ENCODE assay signal across 24 mouse cellular contexts in the genomic region with DNA sequence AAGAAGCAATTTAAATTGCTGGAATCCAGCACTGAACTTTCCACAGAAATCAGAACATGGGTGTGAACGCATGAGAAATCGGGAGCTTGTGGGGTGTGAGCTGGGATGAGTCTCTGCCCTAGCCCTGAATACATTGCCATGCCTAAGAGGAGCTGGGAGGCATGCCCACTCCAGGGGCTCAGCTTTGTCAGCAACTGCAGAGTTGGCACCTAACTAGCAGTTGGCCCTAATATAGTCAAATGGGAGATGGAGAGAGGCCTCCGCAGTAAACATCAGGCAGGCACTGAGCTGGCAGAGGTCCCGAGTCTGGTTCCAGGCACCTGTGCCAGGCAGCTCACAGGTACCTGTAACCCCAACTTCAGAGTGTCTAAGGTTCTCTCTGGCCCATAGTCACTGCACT.
DNase-seq lines count a peak whose midpoint lies in the region; ATAC-seq and TF ChIP-seq lines count a peak whose summit lies in the region.
"Had no signal": no experiment of that assay in that cellular context is flagged by ENCODE, and none has a peak within 500 bp of the region (broad histone marks: within the 10 kb centered on the region; RNA-seq: fewer than 3 reads in every experiment).

No protein-coding gene starts in this region.

- DNase-seq in hindbrain, postnatal 0 days (ENCODE audit: low spot score), result peak; percentile 53
- no peak for DNase-seq in hindbrain, embryonic 11.5 days (ENCODE audit: low spot score)
- DNase-seq in midbrain, postnatal 0 days (ENCODE audit: low spot score), result peak; percentile 39
- no peak for DNase-seq in midbrain, embryonic 14.5 days
- DNase-seq: adrenal gland, postnatal 14 days; cerebellum, adult 18-20 months; gastrocnemius, postnatal 14 days; kidney, adult 8-10 months; kidney, postnatal 4 days; liver, postnatal 0 days; lung, postnatal 36 days; retina, postnatal 1 day; thymus, adult 2 months; thymus, postnatal 36 days had no signal

- no peaks in the 10 kb centered on the region for H3K36me3 ChIP-seq in forebrain, embryonic 16.5 days (ENCODE audit: control insufficient read depth, insufficient read depth)
- no peaks in the 10 kb centered on the region for H3K36me3 ChIP-seq in forebrain, embryonic 12.5 days (replicated peaks)
- no peaks in the 10 kb centered on the region for H3K36me3 ChIP-seq in hindbrain, postnatal 0 days (ENCODE audit: insufficient read depth, low read length)
- no peaks in the 10 kb centered on the region for H3K36me3 ChIP-seq in hindbrain, embryonic 11.5 days (ENCODE audit: control insufficient read depth, insufficient read depth, low read length)
- no peaks in the 10 kb centered on the region for H3K36me3 ChIP-seq in midbrain, postnatal 0 days (ENCODE audit: insufficient read depth, low read length)
- H3K36me3 ChIP-seq in midbrain, embryonic 14.5 days (ENCODE audit: control insufficient read depth, insufficient read depth, low read length), result no peaks in the 10 kb centered on the region
- H3K36me3 ChIP-seq: liver, embryonic 12.5 days; neural tube, embryonic 15.5 days had no signal

- H3K4me2 ChIP-seq in forebrain, embryonic 16.5 days (ENCODE audit: low read length), result no peak overlapping the region
- H3K4me2 ChIP-seq in forebrain, embryonic 12.5 days, result no peak overlapping the region
- H3K4me2 ChIP-seq in hindbrain, postnatal 0 days (ENCODE audit: low read depth, low read length), result no peak overlapping the region
- H3K4me2 ChIP-seq in hindbrain, embryonic 11.5 days (replicated peaks; ENCODE audit: low read depth, low read length), result no peak overlapping the region
- H3K4me2 ChIP-seq in midbrain, postnatal 0 days (ENCODE audit: low read depth, low read length, poor library complexity, severe bottlenecking), result no peak overlapping the region
- H3K4me2 ChIP-seq in midbrain, embryonic 14.5 days (ENCODE audit: low read length), result no peak overlapping the region
- H3K4me2 ChIP-seq: heart, embryonic 11.5 days; liver, embryonic 12.5 days; midbrain, embryonic 11.5 days; neural tube, embryonic 15.5 days had no signal

- 0 out of 2 replicates have a peak, but pooled peaks have one; percentile 49 for ATAC-seq in forebrain, embryonic 16.5 days
- no peak for ATAC-seq in forebrain, embryonic 12.5 days (ENCODE audit: low FRiP score)
- ATAC-seq in hindbrain, postnatal 0 days, result 0 out of 2 replicates have a peak, but pooled peaks have one; percentile 38
- ATAC-seq in hindbrain, embryonic 11.5 days (ENCODE audit: low FRiP score), result no peak
- no peak for ATAC-seq in midbrain, postnatal 0 days (ENCODE audit: low FRiP score)
- ATAC-seq in midbrain, embryonic 14.5 days (ENCODE audit: low FRiP score, low TSS enrichment), result no peak
- ATAC-seq: CD4-positive, CD25-positive, alpha-beta regulatory T cell, adult 4 months; intestine, embryonic 16.5 days; liver, embryonic 12.5 days; liver, postnatal 0 days had no signal

- no peak overlapping the region for H3K27ac ChIP-seq in forebrain, embryonic 16.5 days (ENCODE audit: low read length)
- H3K27ac ChIP-seq in forebrain, embryonic 12.5 days, result no peak overlapping the region
- no peak overlapping the region for H3K27ac ChIP-seq in hindbrain, postnatal 0 days
- H3K27ac ChIP-seq in hindbrain, embryonic 11.5 days (ENCODE audit: low read depth, low read length), result no peak overlapping the region
- H3K27ac ChIP-seq in midbrain, postnatal 0 days (ENCODE audit: low read depth, low read length), result no peak overlapping the region
- no peak overlapping the region for H3K27ac ChIP-seq in midbrain, embryonic 14.5 days (replicated peaks; ENCODE audit: low read depth, low read length)
- H3K27ac ChIP-seq: kidney, postnatal 0 days; left cerebral cortex, adult 2 months; liver, embryonic 12.5 days; neural tube, embryonic 15.5 days had no signal

- no peak for TF ChIP-seq CTCF in hindbrain, postnatal 0 days (IDR thresholded peaks at IDR 0.05; ENCODE audit: low read depth)
- TF ChIP-seq CTCF in midbrain, postnatal 0 days (IDR thresholded peaks at IDR 0.05), result no peak

- H3K9me3 ChIP-seq in forebrain, embryonic 16.5 days (ENCODE audit: control insufficient read depth, low read length), result no peaks in the 10 kb centered on the region
- no peaks in the 10 kb centered on the region for H3K9me3 ChIP-seq in forebrain, embryonic 12.5 days
- H3K9me3 ChIP-seq in hindbrain, postnatal 0 days (ENCODE audit: low read length), result no peaks in the 10 kb centered on the region
- no peaks in the 10 kb centered on the region for H3K9me3 ChIP-seq in hindbrain, embryonic 11.5 days (ENCODE audit: control insufficient read depth, low read length)
- H3K9me3 ChIP-seq in midbrain, postnatal 0 days (ENCODE audit: low read length), result no peaks in the 10 kb centered on the region
- no peaks in the 10 kb centered on the region for H3K9me3 ChIP-seq in midbrain, embryonic 14.5 days (ENCODE audit: control insufficient read depth, low read length)
- H3K9me3 ChIP-seq: neural tube, embryonic 15.5 days had no signal

- 64% methylated on average over 4 of the region's 4 CpGs for WGBS in forebrain, embryonic 16.5 days
- 90% methylated on average over 4 of the region's 4 CpGs for WGBS in forebrain, embryonic 12.5 days
- 38% methylated on average over 4 of the region's 4 CpGs for WGBS in hindbrain, postnatal 0 days
- 91% methylated on average over 4 of the region's 4 CpGs for WGBS in hindbrain, embryonic 11.5 days
- 65% methylated on average over 4 of the region's 4 CpGs for WGBS in midbrain, postnatal 0 days
- WGBS in midbrain, embryonic 14.5 days, result 78% methylated on average over 4 of the region's 4 CpGs

- no peak overlapping the region for H3K4me3 ChIP-seq in forebrain, embryonic 16.5 days (replicated peaks; ENCODE audit: low read length)
- H3K4me3 ChIP-seq in forebrain, embryonic 12.5 days (replicated peaks), result no peak overlapping the region
- H3K4me3 ChIP-seq in hindbrain, postnatal 0 days (ENCODE audit: low read length), result no peak overlapping the region
- no peak overlapping the region for H3K4me3 ChIP-seq in hindbrain, embryonic 11.5 days (ENCODE audit: low read depth, low read length)
- H3K4me3 ChIP-seq in midbrain, postnatal 0 days (ENCODE audit: low read depth, low read length), result no peak overlapping the region
- H3K4me3 ChIP-seq in midbrain, embryonic 14.5 days (replicated peaks; ENCODE audit: low read depth, low read length), result no peak overlapping the region
- H3K4me3 ChIP-seq: left cerebral cortex, adult 2 months; liver, embryonic 12.5 days; neural tube, embryonic 15.5 days had no signal

- no peaks in the 10 kb centered on the region for H3K27me3 ChIP-seq in forebrain, embryonic 16.5 days (replicated peaks; ENCODE audit: control insufficient read depth, insufficient read depth, low read length)
- H3K27me3 ChIP-seq in forebrain, embryonic 12.5 days, result peaks cover 5% of the 10 kb centered on the region; the same call in 1 of the 2 replicates
- no peaks in the 10 kb centered on the region for H3K27me3 ChIP-seq in hindbrain, postnatal 0 days (ENCODE audit: insufficient read depth, low read length)
- no peaks in the 10 kb centered on the region for H3K27me3 ChIP-seq in hindbrain, embryonic 11.5 days (ENCODE audit: control insufficient read depth, insufficient read depth, low read length)
- no peaks in the 10 kb centered on the region for H3K27me3 ChIP-seq in midbrain, postnatal 0 days (ENCODE audit: insufficient read depth, low read length)
- no peaks in the 10 kb centered on the region for H3K27me3 ChIP-seq in midbrain, embryonic 14.5 days (ENCODE audit: control insufficient read depth, insufficient read depth, low read length)
- H3K27me3 ChIP-seq: neural tube, embryonic 15.5 days had no signal

- peaks cover 3% of the 10 kb centered on the region; the same call in 1 of the 2 replicates for H3K4me1 ChIP-seq in forebrain, embryonic 16.5 days (replicated peaks; ENCODE audit: control insufficient read depth, insufficient read depth, low read length)
- no peaks in the 10 kb centered on the region for H3K4me1 ChIP-seq in forebrain, embryonic 12.5 days
- no peaks in the 10 kb centered on the region for H3K4me1 ChIP-seq in hindbrain, postnatal 0 days (ENCODE audit: insufficient read depth, low read length)
- H3K4me1 ChIP-seq in hindbrain, embryonic 11.5 days (replicated peaks; ENCODE audit: control insufficient read depth, insufficient read depth, low read length), result no peaks in the 10 kb centered on the region
- no peaks in the 10 kb centered on the region for H3K4me1 ChIP-seq in midbrain, postnatal 0 days (ENCODE audit: insufficient read depth, low read length)
- H3K4me1 ChIP-seq in midbrain, embryonic 14.5 days (ENCODE audit: control insufficient read depth, insufficient read depth, low read length), result no peaks in the 10 kb centered on the region
- H3K4me1 ChIP-seq: liver, embryonic 12.5 days; neural tube, embryonic 15.5 days had no signal

- H3K9ac ChIP-seq in forebrain, embryonic 16.5 days (replicated peaks; ENCODE audit: low read depth, low read length), result no peak overlapping the region
- H3K9ac ChIP-seq in forebrain, embryonic 12.5 days, result no peak overlapping the region
- H3K9ac ChIP-seq in hindbrain, postnatal 0 days (replicated peaks; ENCODE audit: low read length), result no peak overlapping the region
- H3K9ac ChIP-seq in hindbrain, embryonic 11.5 days (ENCODE audit: low read depth, low read length), result no peak overlapping the region
- H3K9ac ChIP-seq in midbrain, postnatal 0 days (replicated peaks; ENCODE audit: low read length, poor library complexity, severe bottlenecking), result no peak overlapping the region
- H3K9ac ChIP-seq in midbrain, embryonic 14.5 days (replicated peaks; ENCODE audit: low read length), result no peak overlapping the region
- H3K9ac ChIP-seq: liver, embryonic 12.5 days; liver, postnatal 0 days; neural tube, embryonic 15.5 days had no signal

Comparison
In these comparisons a context has a peak if more than half of its experiments do, and no peak if none do; other contexts are left out.
1. ATAC-seq: peak in forebrain, embryonic 16.5 days (single experiment) and hindbrain, postnatal 0 days (single experiment); none in forebrain, embryonic 12.5 days (single experiment), hindbrain, embryonic 11.5 days (single experiment), midbrain, postnatal 0 days (single experiment) and midbrain, embryonic 14.5 days (single experiment).
2. DNase-seq: peak in hindbrain, postnatal 0 days (single experiment) and midbrain, postnatal 0 days (single experiment); none in hindbrain, embryonic 11.5 days (single experiment) and midbrain, embryonic 14.5 days (single experiment).